Mouse (Mus musculus) midbrain, embryonic 16.5 days (tissue): ENCODE data around the gene Sgms1. TPM values are rescaled to one million over a fixed set of nuclear protein-coding genes. Genes with fewer than 3 reads are reported as not detected.
A peak's percentile ranks its signal among the peaks of the same experiment; 100 is the strongest.

Experiments
- ATAC-seq: fragments of 200-750 bp; cut with Nextera tagmentation; 2 replicates; pipeline ENCODE4 v1.8.0; 2017; ENCODE audit warnings: moderate TSS enrichment
- H3K27ac ChIP-seq: fragments of 300-500 bp; sonication (generic); 2 replicates; pipeline ENCODE4 v1.5.1; 2014; ENCODE audit warnings: mild to moderate bottlenecking, low read length, mixed read lengths
- H3K27me3 ChIP-seq: fragments of 300-500 bp; sonication (generic); 2 replicates; pipeline ENCODE4 v1.6.1; 2014; ENCODE audit warnings: low read depth, low read length, mixed read lengths; ENCODE audit not compliant: control insufficient read depth, insufficient read depth
- H3K36me3 ChIP-seq: fragments of 300-500 bp; sonication (generic); 2 replicates; pipeline ENCODE4 v1.6.1; 2014; ENCODE audit warnings: mild to moderate bottlenecking, low read length, moderate library complexity, mixed read lengths; ENCODE audit not compliant: control insufficient read depth, insufficient read depth
- H3K4me1 ChIP-seq: fragments of 300-500 bp; sonication (generic); 2 replicates; pipeline ENCODE4 v1.6.1; 2014; ENCODE audit warnings: mild to moderate bottlenecking, low read length, mixed read lengths; ENCODE audit not compliant: control insufficient read depth, insufficient read depth
- H3K4me2 ChIP-seq: fragments of 300-500 bp; sonication (generic); 2 replicates; pipeline ENCODE4 v1.6.1; 2014; ENCODE audit warnings: mild to moderate bottlenecking, low read length, mixed read lengths
- H3K4me3 ChIP-seq: fragments of 300-500 bp; sonication (generic); 2 replicates; pipeline ENCODE4 v1.5.1; 2014; ENCODE audit warnings: low read depth, mild to moderate bottlenecking, low read length, moderate library complexity, mixed read lengths
- H3K9ac ChIP-seq: fragments of 300-500 bp; sonication (generic); 2 replicates; pipeline ENCODE4 v1.6.1; 2014; ENCODE audit warnings: low read depth, low read length, mixed read lengths
- H3K9me3 ChIP-seq: fragments of 300-500 bp; sonication (generic); replicated peaks from 2 replicates; pipeline ENCODE4 v1.6.1; 2014; ENCODE audit warnings: mild to moderate bottlenecking, low read length, mixed read lengths; ENCODE audit not compliant: control insufficient read depth, poor library complexity, severe bottlenecking
- WGBS: fragments of 180-500 bp; shearing (Covaris S2); extraction: QIAGEN DNeasy Blood & Tissue Kit; methylation state at CpG from one replicate; pipeline ENCODE4 v1.1.7; 2014; 5-methylcytosine and 5-hydroxymethylcytosine counted together
- polyA plus RNA-seq: library from polyadenylated mRNA; unstranded; fragments of >200 nt; fragmentation: Nextera tagmentation; extraction: Ambion mirVana; gene quantifications from 2 replicates; pipeline ENCODE4 v1.2.1, GENCODE M21; 2015

Gene Sgms1
- polyA plus RNA-seq, 1 experiment from 2014 or later, result 20.2 TPM

DNA sequence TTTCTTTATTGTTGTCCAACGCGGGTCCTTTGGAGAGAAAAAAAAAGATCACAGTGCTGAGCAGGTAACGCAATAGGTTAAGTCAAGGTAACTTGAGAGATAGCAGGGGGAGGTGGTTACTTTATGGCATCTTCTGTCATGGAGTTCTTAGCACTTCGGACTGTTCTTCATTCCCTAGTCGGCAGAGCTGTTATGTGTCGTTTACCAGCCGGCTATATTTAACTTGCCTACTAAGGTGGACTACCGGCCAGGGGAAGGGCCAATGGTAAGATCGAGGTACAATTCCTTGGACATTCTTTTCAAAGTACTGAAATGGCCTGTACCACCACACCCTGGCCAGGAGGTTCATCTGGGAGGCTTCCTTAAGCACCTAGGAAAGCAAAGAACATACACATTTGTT, 265.4 kb downstream of the Sgms1 start:
- no peak for ATAC-seq
- no peaks in the 10 kb centered on the region for H3K27me3 ChIP-seq
- H3K4me1 ChIP-seq, result no peaks in the 10 kb centered on the region
- 94% methylated on average over 9 of the region's 9 CpGs for WGBS
- H3K36me3 ChIP-seq, result no peaks in the 10 kb centered on the region
- no peak overlapping the region for H3K4me2 ChIP-seq
- H3K27ac ChIP-seq, result no peak overlapping the region
- H3K9ac ChIP-seq, result no peak overlapping the region
- no peak overlapping the region for H3K4me3 ChIP-seq
- H3K9me3 ChIP-seq, result no peaks in the 10 kb centered on the region

DNA sequence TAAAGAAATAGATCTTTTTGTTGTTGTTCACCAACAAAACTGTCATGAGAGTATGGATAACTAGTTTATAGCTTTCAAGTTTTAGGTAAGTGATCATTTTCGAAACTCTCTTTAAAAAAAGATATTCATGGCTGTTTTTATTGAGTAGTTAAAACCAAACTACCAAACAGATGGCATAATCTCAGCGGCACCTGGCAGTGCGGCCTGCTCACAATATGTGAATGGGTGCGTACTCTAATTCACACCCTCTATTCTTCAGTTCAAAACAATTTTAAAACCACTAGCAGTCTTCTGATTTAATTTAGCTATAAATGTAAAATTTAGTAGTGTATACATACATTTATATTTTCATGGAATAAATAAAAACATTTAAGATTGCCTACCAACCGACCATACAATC, 266.3 kb downstream of the Sgms1 start:
- 88% methylated on average over 5 of the region's 5 CpGs for WGBS
- Histone ChIP-seq H3K27ac (no peak overlapping the region), H3K4me3 (no peak overlapping the region), H3K27me3 (no peaks in the 10 kb centered on the region), H3K9me3 (no peaks in the 10 kb centered on the region), H3K4me2 (no peak overlapping the region), H3K4me1 (no peaks in the 10 kb centered on the region), H3K36me3 (no peaks in the 10 kb centered on the region), H3K9ac (no peak overlapping the region)
- ATAC-seq, result no peak

GRCm38 (mm10) chr19:32120798-32121197, 268.7 kb downstream of the Sgms1 start:
- no peak overlapping the region for H3K27ac ChIP-seq
- 96% methylated on average over 1 of the region's 1 CpGs for WGBS
- no peak overlapping the region for H3K9ac ChIP-seq
- H3K9me3 ChIP-seq, result no peaks in the 10 kb centered on the region
- no peak for ATAC-seq
- no peaks in the 10 kb centered on the region for H3K27me3 ChIP-seq
- H3K4me1 ChIP-seq, result no peaks in the 10 kb centered on the region
- no peak overlapping the region for H3K4me2 ChIP-seq
- no peaks in the 10 kb centered on the region for H3K36me3 ChIP-seq
- no peak overlapping the region for H3K4me3 ChIP-seq

DNA sequence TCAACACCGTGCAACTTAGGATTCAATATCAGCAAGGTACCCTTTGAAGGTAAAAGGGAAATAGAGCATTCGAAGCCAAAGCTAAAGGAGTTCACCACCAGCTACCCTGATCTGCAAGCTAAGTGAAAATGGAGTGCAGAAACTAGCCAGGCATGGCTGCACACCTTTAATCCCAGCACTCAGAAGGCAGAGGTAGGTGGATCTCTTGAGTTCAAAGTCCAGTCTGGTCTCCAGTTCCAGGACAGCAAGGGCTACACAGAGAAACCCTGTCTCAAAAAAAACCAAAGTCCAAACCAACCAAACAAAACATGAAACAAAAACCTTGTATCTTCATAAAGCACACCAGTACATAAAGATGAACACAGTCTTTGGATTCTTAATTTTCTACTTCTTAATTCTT, 269.8 kb downstream of the Sgms1 start:
- Histone ChIP-seq H3K27ac (no peak overlapping the region), H3K4me2 (no peak overlapping the region), H3K4me3 (no peak overlapping the region), H3K9ac (no peak overlapping the region), H3K27me3 (no peaks in the 10 kb centered on the region), H3K36me3 (no peaks in the 10 kb centered on the region), H3K4me1 (no peaks in the 10 kb centered on the region), H3K9me3 (no peaks in the 10 kb centered on the region)
- no peak for ATAC-seq
- 87% methylated on average over 2 of the region's 2 CpGs for WGBS

DNA sequence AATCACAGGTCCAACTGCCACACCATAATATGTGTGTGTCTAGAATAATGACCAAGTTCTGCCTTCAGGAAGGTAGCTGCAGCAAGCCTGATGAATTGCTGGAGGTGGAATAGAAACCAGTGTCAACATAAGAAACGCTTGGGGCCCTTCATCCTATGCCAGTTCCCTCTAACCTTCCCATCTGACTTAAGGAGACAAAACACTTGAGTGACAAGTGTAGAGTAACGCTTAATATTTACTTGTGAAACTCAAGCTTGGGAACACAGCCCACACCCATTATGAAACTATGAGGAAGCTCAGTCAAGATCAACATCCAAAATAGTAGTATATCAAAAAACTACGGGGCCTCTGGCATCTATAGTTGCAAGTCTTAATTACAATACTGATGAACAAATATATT, 271.0 kb downstream of the Sgms1 start:
- H3K9ac ChIP-seq, result no peak overlapping the region
- no peak overlapping the region for H3K4me3 ChIP-seq
- no peaks in the 10 kb centered on the region for H3K36me3 ChIP-seq
- no peaks in the 10 kb centered on the region for H3K27me3 ChIP-seq
- H3K4me1 ChIP-seq, result no peaks in the 10 kb centered on the region
- no peak overlapping the region for H3K4me2 ChIP-seq
- WGBS, result 94% methylated on average over 3 of the region's 3 CpGs
- no peak for ATAC-seq
- H3K9me3 ChIP-seq, result no peaks in the 10 kb centered on the region
- H3K27ac ChIP-seq, result no peak overlapping the region

DNA sequence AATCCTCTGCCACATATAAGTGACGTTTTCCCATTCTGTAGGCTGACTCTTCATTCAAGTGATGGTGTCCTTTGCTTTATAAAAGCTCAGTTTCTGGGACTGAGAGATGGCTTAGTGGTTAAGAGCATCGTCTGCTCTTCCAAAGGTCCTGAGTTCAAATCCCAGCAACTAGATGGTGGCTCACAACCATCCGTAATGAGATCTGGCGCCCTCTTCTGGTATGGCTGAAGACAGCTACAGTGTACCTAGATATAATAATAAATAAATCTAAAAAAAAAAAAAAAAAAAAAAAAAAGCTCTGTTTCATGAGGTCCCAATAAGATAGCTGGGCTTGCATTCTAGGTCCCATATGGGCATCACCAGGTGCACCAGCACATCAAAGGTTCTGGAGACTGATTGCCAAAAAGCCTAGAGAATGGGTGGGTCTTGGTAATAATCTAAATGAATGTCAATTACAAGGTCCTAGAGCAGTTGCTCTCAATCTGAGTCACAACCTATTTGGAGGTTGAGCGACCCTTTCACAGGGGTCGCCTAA, 272.0 kb downstream of the Sgms1 start:
- H3K4me1 ChIP-seq, result no peaks in the 10 kb centered on the region
- H3K9me3 ChIP-seq, result no peaks in the 10 kb centered on the region
- no peak overlapping the region for H3K9ac ChIP-seq
- H3K4me3 ChIP-seq, result no peak overlapping the region
- H3K27me3 ChIP-seq, result no peaks in the 10 kb centered on the region
- 84% methylated on average over 6 of the region's 6 CpGs for WGBS
- no peak overlapping the region for H3K27ac ChIP-seq
- no peak overlapping the region for H3K4me2 ChIP-seq
- no peaks in the 10 kb centered on the region for H3K36me3 ChIP-seq
- ATAC-seq, result no peak

DNA sequence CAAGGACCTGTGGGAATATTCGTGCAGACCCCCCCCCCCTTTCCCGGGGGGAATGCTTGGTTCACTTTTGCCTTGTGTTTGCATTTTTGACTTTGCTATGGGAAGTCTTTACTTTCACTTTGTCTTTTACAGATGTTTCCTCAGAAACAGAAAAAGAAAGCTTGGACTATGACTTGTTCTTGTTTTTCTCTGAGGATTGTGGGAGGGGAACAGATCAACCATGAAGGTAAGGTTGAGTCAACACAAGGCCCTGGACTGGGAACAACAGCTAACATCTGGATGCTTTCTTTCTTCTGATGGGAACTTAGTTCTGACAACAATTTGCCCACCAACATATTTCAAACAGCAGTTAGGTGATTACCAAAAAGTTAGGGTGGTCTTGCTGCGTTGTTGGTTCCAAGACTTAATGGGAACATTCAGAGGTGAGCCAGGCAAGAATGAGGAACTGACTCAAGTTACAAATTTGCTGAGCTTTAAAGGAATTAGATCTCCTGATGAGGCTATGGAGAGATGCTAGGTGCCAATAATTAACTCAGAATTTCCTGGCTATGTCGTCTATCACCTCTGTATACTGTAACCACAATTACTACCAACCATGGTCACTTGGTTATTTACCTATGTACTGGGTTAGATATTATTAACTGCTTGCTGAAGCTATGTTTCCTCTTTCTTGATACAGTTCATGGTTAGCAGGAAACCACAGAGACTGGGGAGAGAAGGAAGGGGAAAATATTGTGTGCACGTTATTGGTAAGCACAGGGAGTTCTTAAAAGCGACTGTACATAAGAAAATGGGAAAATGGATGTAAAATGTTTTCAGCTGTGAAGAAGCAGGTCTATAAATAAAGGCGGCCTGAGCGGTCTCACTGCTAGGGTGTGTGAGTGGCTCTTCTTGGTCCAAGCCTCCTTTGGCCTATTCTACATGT, 277.4 kb downstream of the Sgms1 start:
- H3K36me3 ChIP-seq, result no peaks in the 10 kb centered on the region
- no peak overlapping the region for H3K27ac ChIP-seq
- H3K4me1 ChIP-seq, result no peaks in the 10 kb centered on the region; the same call in 1 of the 2 replicates
- no peak overlapping the region for H3K4me3 ChIP-seq
- no peaks in the 10 kb centered on the region for H3K27me3 ChIP-seq
- 92% methylated on average over 8 of the region's 8 CpGs for WGBS
- no peak for ATAC-seq
- no peaks in the 10 kb centered on the region for H3K9me3 ChIP-seq
- no peak overlapping the region for H3K9ac ChIP-seq
- H3K4me2 ChIP-seq, result no peak overlapping the region

DNA sequence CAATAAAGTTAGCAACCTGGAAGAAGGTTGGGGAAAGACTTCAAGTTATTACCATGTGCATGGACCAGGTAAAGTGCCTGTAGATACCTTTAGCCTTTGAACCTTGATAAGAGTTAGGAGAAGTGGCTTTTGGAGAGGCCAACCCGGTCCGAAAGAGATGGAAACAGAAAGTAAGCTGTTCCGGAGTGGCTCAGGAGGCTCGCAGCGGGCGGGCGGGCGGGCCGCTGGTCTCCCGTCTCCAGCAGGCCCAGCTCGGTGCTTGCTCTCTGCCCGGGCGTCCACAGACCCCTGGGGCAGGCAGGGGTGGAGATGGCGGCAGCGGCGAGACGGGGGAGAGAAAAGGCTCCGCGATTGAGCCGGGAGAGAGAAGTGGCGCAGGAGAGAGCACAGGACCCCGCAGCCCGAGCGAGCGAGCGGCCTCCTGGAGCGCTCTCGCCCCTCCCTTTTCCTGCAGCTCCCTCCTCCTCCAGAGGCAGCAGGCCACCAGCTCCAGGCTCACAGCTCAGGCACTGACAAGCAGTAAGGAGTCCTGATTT, 281.7 kb downstream of the Sgms1 start, which contains the start of gene Asah2:
Asah2 (minus strand) TSS at position 441 of the 536 bp plus-strand sequence.
- Histone ChIP-seq H3K4me2 (peak within 1 kb of the TSS; percentile 79), H3K27ac (peak within 1 kb of the TSS; percentile 68), H3K9ac (peak within 1 kb of the TSS; percentile 82), H3K4me3 (peak within 1 kb of the TSS; percentile 59), H3K9me3 (no peaks in the 10 kb centered on the region), H3K4me1 (no peaks in the 10 kb centered on the region; the same call in 1 of the 2 replicates), H3K36me3 (no peaks in the 10 kb centered on the region), H3K27me3 (no peaks in the 10 kb centered on the region; the same call in 1 of the 2 replicates)
- ATAC-seq, result peak; percentile 96
- 0% methylated on average over 18 of the region's 28 CpGs for WGBS

DNA sequence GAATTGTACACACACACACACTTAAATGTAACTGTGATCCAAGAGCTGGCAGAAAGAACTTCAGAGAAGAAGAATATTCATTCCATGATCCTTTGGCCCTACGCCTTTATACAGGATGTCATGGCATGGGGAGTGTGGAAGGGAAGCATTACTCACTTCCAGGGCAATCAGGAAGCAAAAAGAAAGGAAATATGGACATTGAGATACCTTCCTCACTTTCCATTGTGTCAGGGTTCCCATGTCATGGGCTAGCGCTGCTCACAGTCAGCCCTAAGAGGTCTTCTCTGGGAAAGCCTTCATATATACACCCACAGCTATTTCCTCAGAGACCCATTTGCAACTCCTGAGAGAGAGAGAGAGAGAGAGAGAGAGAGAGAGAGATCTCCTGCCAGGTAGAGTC, 282.8 kb downstream of the Sgms1 start:
- WGBS, result 94% methylated on average over 2 of the region's 2 CpGs
- no peaks in the 10 kb centered on the region for H3K9me3 ChIP-seq
- H3K27me3 ChIP-seq, result no peaks in the 10 kb centered on the region; the same call in 1 of the 2 replicates
- no peak overlapping the region for H3K27ac ChIP-seq
- no peaks in the 10 kb centered on the region for H3K36me3 ChIP-seq
- H3K9ac ChIP-seq, result no peak overlapping the region
- no peak overlapping the region for H3K4me3 ChIP-seq
- ATAC-seq, result no peak
- no peak overlapping the region for H3K4me2 ChIP-seq
- H3K4me1 ChIP-seq, result peaks cover 5% of the 10 kb centered on the region
